Mouse (Mus musculus): Measurements from ENCODE around the gene Gstt4.

GRCm38 (mm10) chr10:75859107-75859746 lies 36.9 kb upstream of the Gstt4 start:
- TF ChIP-seq CTCF (IDR thresholded peaks at IDR 0.05) (no peak), POLR2A (IDR thresholded peaks at IDR 0.05; ENCODE audit: insufficient read depth, low read depth, low read length) (no peak), EP300 (IDR thresholded peaks at IDR 0.05; ENCODE audit: insufficient read depth, low read depth, low read length) (no peak)
